Mouse (Mus musculus) stomach, embryonic 14.5 days (tissue): ENCODE measurements around the gene Naa35. TPM values are rescaled to one million over a fixed set of nuclear protein-coding genes. Genes with fewer than 3 reads are reported as not detected.

Experiments
- ATAC-seq: fragments of 200-750 bp; cut with Nextera tagmentation; 2 replicates; pipeline ENCODE4 v1.8.0; 2017; ENCODE audit warnings: low read depth, moderate TSS enrichment; ENCODE audit not compliant: insufficient number of reproducible peaks, insufficient read depth, low FRiP score
- H3K27ac ChIP-seq: fragments of 300-500 bp; sonication (generic); 2 replicates; pipeline ENCODE4 v1.5.1; 2014; ENCODE audit warnings: mild to moderate bottlenecking, low read length, moderate library complexity, mixed read lengths
- H3K27me3 ChIP-seq: fragments of 300-500 bp; sonication (generic); 2 replicates; pipeline ENCODE4 v1.6.1; 2014; ENCODE audit warnings: low read length, control low read depth, mixed read lengths; ENCODE audit not compliant: control insufficient read depth, insufficient read depth
- H3K36me3 ChIP-seq: fragments of 300-500 bp; sonication (generic); 2 replicates; pipeline ENCODE4 v1.6.1; 2014; ENCODE audit warnings: mild to moderate bottlenecking, control low read depth, low read length, moderate library complexity, mixed read lengths; ENCODE audit not compliant: control insufficient read depth, insufficient read depth
- H3K4me1 ChIP-seq: fragments of 300-500 bp; sonication (generic); 2 replicates; pipeline ENCODE4 v1.6.1; 2014; ENCODE audit warnings: low read length, control low read depth, mixed read lengths; ENCODE audit not compliant: control insufficient read depth, insufficient read depth
- H3K4me2 ChIP-seq: fragments of 300-500 bp; sonication (generic); replicated peaks from 2 replicates; pipeline ENCODE4 v1.6.1; 2014; ENCODE audit warnings: low read depth, low read length, control low read depth
- H3K4me3 ChIP-seq: fragments of 300-500 bp; sonication (generic); 2 replicates; pipeline ENCODE4 v1.5.1; 2014; ENCODE audit warnings: low read depth, low read length, control low read depth
- H3K9ac ChIP-seq: fragments of 300-500 bp; sonication (generic); replicated peaks from 2 replicates; pipeline ENCODE4 v1.6.1; 2014; ENCODE audit warnings: low read depth, mild to moderate bottlenecking, control low read depth, low read length, moderate library complexity, mixed read lengths
- H3K9me3 ChIP-seq: fragments of 300-500 bp; sonication (generic); 2 replicates; pipeline ENCODE4 v1.6.1; 2016; ENCODE audit warnings: low read depth, low read length, control low read depth; ENCODE audit not compliant: control insufficient read depth
- WGBS: fragments of 180-500 bp; shearing (Covaris S2); extraction: QIAGEN DNeasy Blood & Tissue Kit; methylation state at CpG from one replicate; pipeline ENCODE4 v1.1.7; 2014; 5-methylcytosine and 5-hydroxymethylcytosine counted together
- polyA plus RNA-seq: library from polyadenylated mRNA; unstranded; fragments of >200 nt; fragmentation: Nextera tagmentation; extraction: Ambion mirVana; gene quantifications from 2 replicates; pipeline ENCODE4 v1.2.1, GENCODE M21; 2014

The Naa35 gene
- polyA plus RNA-seq, 1 experiment from 2014 or later, result 99.1 TPM

DNA sequence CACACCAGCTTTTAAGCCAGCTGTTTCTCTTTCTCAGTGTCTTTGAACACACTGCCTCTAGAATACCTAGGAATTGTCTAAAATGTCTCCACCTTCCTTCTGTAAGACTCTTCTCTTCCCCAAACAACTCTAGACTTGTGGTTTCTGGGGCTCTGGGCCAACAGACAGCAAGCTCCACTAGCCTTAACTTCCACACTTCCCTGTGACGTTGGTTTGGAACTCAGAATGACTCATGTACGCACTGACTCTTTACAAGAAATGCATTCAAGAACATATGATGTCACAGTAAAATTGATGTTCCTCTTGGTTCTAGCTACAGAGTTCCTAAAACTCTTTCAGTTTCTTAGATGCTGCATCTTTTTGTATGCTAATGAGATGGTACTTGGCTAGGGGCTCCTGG lies 22.6 kb upstream of the Naa35 start:
- H3K27me3 ChIP-seq, result no peaks in the 10 kb centered on the region
- H3K9me3 ChIP-seq, result no peaks in the 10 kb centered on the region
- H3K27ac ChIP-seq, result no peak overlapping the region
- H3K36me3 ChIP-seq, result no peaks in the 10 kb centered on the region
- no peak overlapping the region for H3K4me2 ChIP-seq
- no peak overlapping the region for H3K4me3 ChIP-seq
- no peak for ATAC-seq
- WGBS, result 83% methylated on average over 2 of the region's 2 CpGs
- 0 out of 2 replicates have a peak, but pooled peaks cover 4% of the 10 kb centered on the region for H3K4me1 ChIP-seq
- no peak overlapping the region for H3K9ac ChIP-seq

- Histone ChIP-seq H3K4me2 (no peak overlapping the region), H3K27ac (no peak overlapping the region), H3K4me1 (no peaks in the 10 kb centered on the region), H3K27me3 (no peaks in the 10 kb centered on the region), H3K36me3 (no peaks in the 10 kb centered on the region), H3K9ac (no peak overlapping the region), H3K9me3 (no peaks in the 10 kb centered on the region), H3K4me3 (no peak overlapping the region)
- ATAC-seq, result no peak
- 85% methylated on average over 4 of the region's 4 CpGs for WGBS
Measured at GRCm38 (mm10) chr13:59564505-59564904, 20.6 kb upstream of the Naa35 start.

DNA sequence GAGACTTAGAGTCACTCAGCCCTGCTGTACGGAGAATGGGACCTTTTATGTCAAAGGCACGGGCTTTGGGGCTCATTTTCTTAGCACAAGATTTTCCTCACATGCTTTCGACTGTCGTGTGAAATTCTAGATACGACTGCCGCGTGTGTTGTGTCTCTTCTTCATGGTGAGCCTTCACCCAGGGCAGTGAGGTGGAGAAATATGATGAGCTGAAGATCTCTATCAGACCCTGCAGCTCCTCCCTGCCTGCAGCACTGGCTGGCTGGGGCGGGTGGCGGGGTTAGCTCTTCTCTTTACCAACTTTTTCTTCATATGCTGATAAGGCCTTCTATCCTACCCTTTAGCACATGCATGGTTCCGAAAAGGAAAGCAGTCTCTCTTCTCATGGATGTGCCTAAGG lies 20.1 kb upstream of the Naa35 start:
- Histone ChIP-seq H3K27ac (no peak overlapping the region), H3K9ac (no peak overlapping the region), H3K4me3 (no peak overlapping the region), H3K4me2 (no peak overlapping the region), H3K9me3 (no peaks in the 10 kb centered on the region), H3K4me1 (no peaks in the 10 kb centered on the region), H3K36me3 (no peaks in the 10 kb centered on the region), H3K27me3 (no peaks in the 10 kb centered on the region)
- ATAC-seq, result no peak
- WGBS, result 80% methylated on average over 10 of the region's 10 CpGs

DNA sequence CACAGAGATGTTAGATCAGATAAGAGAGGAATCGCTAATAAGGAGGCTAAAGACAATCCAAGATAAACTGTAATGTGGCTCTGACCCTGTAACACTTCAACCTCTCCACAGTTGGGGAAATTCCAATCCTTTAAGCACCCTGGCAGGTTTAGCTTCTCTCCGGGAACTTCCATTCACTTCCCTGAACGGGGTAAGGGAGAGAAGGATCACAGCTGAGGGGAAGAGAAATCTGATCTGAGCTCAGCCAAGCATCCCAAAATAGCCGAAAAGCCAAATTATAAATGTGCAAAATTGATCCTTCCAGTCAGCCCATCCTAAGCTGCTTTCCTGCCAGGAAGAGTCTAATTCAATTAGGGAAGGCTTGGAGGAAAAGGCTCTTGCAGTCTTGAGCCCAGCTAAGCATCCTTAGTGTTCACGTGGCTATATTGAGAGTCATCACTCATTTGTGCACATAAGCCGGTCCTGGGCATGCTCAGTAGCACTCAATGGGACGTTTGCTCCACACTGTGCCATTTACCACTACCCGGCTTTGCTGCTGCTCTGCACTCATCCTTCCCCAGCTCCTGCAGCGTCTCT lies 19.0 kb upstream of the Naa35 start:
- no peak overlapping the region for H3K4me3 ChIP-seq
- H3K27ac ChIP-seq, result no peak overlapping the region
- H3K9ac ChIP-seq, result no peak overlapping the region
- H3K36me3 ChIP-seq, result no peaks in the 10 kb centered on the region
- H3K9me3 ChIP-seq, result no peaks in the 10 kb centered on the region
- ATAC-seq, result no peak
- no peak overlapping the region for H3K4me2 ChIP-seq
- WGBS, result 43% methylated on average over 9 of the region's 9 CpGs
- H3K27me3 ChIP-seq, result no peaks in the 10 kb centered on the region
- no peaks in the 10 kb centered on the region for H3K4me1 ChIP-seq

DNA sequence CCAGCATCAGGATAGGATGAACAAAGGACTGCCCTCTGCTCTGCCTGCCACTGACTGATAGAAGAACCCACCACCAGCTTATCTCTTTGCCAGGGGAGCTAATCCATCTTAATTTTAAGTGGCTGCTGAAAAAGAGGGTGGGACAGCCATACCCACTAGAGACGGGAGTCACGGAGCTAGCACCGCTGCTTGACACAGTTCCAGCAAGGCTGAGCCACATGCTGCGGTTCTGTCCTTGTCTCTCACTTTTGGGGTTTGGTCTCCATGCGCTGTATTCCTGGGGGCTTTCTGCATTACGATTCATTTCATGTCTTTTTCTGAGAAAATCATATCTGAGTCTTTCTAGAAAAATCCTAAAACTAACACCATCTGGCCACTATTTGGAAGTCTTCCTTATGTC lies 14.0 kb upstream of the Naa35 start:
- ATAC-seq, result no peak
- no peaks in the 10 kb centered on the region for H3K36me3 ChIP-seq
- H3K4me2 ChIP-seq, result no peak overlapping the region
- no peaks in the 10 kb centered on the region for H3K4me1 ChIP-seq
- no peak overlapping the region for H3K9ac ChIP-seq
- no peak overlapping the region for H3K4me3 ChIP-seq
- 78% methylated on average over 6 of the region's 6 CpGs for WGBS
- H3K9me3 ChIP-seq, result no peaks in the 10 kb centered on the region
- no peaks in the 10 kb centered on the region for H3K27me3 ChIP-seq
- no peak overlapping the region for H3K27ac ChIP-seq

DNA sequence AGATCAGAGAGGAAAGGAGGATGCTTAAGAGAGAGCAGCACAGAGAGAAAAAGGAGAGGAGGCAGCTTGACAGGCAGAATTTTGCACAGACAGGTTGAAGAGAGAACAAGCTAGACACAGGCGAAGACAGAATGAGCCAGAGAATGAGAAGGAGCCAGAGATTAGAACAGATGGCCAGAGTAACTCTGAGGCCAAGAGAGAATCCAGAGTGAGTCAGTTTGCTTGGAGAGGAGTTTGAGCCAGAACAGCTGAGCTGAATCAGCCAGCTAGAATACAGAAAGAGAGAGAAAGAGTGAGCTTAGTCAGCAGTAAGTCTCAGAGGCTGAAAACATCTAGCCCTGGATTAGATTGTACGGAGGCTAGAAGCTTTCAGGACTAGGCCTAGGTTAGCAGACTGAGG lies 12.5 kb upstream of the Naa35 start:
- Histone ChIP-seq H3K27me3 (no peaks in the 10 kb centered on the region), H3K4me1 (no peaks in the 10 kb centered on the region), H3K4me2 (no peak overlapping the region), H3K27ac (no peak overlapping the region), H3K9me3 (no peaks in the 10 kb centered on the region), H3K4me3 (no peak overlapping the region), H3K9ac (no peak overlapping the region), H3K36me3 (no peaks in the 10 kb centered on the region)
- 77% methylated on average over 2 of the region's 2 CpGs for WGBS
- ATAC-seq, result no peak

GRCm38 (mm10) chr13:59580954-59581353 lies 4.1 kb upstream of the Naa35 start:
- H3K9ac ChIP-seq, result no peak overlapping the region
- no peaks in the 10 kb centered on the region for H3K9me3 ChIP-seq
- H3K4me1 ChIP-seq, result 0 out of 2 replicates have a peak, but pooled peaks cover 2% of the 10 kb centered on the region
- H3K27me3 ChIP-seq, result no peaks in the 10 kb centered on the region
- no peak overlapping the region for H3K4me2 ChIP-seq
- no peaks in the 10 kb centered on the region for H3K36me3 ChIP-seq
- no peak overlapping the region for H3K4me3 ChIP-seq
- ATAC-seq, result no peak
- 96% methylated on average over 4 of the region's 4 CpGs for WGBS
- H3K27ac ChIP-seq, result no peak overlapping the region

DNA sequence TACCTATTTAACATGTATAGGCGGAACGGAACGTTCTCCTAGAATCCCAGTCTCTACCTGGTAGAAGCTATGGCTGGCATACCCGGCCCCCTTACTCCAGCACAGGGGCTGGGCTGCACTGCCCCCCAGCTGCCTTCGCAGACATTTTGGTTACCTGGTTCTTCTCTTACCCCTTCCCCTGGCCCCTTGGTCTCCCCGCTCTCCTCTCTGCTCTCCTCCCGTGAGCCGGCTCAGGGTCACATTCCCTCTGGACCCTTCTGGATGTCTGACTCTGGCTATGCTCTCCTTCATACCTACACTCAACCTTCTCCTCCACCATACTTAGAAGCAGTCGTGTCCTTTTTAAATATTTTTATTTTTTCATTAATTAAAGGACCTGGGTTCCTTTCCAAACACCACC lies 578 bp upstream of the Naa35 start:
- H3K36me3 ChIP-seq, result peaks cover 10% of the 10 kb centered on the region
- H3K9me3 ChIP-seq, result no peaks in the 10 kb centered on the region
- WGBS, result under 1% methylated on average over 9 of the region's 9 CpGs
- ATAC-seq, result peak; percentile 40
- H3K27me3 ChIP-seq, result no peaks in the 10 kb centered on the region
- H3K4me1 ChIP-seq, result peaks cover 16% of the 10 kb centered on the region; the same call in 1 of the 2 replicates
- H3K9ac ChIP-seq, result peak overlapping the region; percentile 38; the same call in 1 of the 2 replicates
- H3K4me3 ChIP-seq, result peak overlapping the region; percentile 92
- H3K27ac ChIP-seq, result peak overlapping the region; percentile 59
- peak overlapping the region; percentile 85 for H3K4me2 ChIP-seq

DNA sequence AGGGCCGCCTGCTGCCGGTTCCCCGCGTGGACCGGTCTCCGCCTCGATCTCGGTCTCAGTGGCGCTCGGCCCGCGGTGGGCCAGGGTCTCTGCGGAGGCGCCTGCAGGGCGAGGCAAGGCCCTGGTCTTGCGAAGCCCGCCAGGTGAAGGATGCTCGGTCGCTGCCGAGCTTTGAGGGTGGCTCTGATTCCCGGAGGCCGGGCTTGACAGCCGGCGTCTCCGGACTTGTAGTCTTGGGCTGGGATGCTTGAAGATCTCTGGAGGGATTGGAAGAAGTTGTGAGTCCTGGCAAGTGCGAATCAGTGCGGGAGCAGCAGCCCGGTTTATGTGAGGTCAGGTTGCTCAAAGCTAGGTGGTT lies 568 bp downstream of the Naa35 start:
- ATAC-seq, result no peak
- peak overlapping the region; percentile 70 for H3K4me2 ChIP-seq
- peaks cover 16% of the 10 kb centered on the region; the same call in 1 of the 2 replicates for H3K4me1 ChIP-seq
- H3K27me3 ChIP-seq, result no peaks in the 10 kb centered on the region
- H3K4me3 ChIP-seq, result peak overlapping the region; percentile 92
- peak overlapping the region; percentile 82 for H3K9ac ChIP-seq
- H3K9me3 ChIP-seq, result no peaks in the 10 kb centered on the region
- peaks cover 13% of the 10 kb centered on the region for H3K36me3 ChIP-seq
- peak overlapping the region; percentile 69 for H3K27ac ChIP-seq
- under 1% methylated on average over 28 of the region's 28 CpGs for WGBS
